Mouse (Mus musculus) CH12.LX (cell line): ENCODE measurements around the gene Eps8. TPM values are rescaled to one million over a fixed set of nuclear protein-coding genes. Genes with fewer than 3 reads are reported as not detected.

ENCODE experiments used
- DNase-seq: peaks from one replicate; pipeline ENCODE4 v3.0.0-alpha.2; 2013; ENCODE audit errors: extremely low read depth
- H3K27ac ChIP-seq: 2 replicates; pipeline ENCODE4 v1.5.1; 2012; ENCODE audit warnings: low read depth, mild to moderate bottlenecking, control low read depth, moderate library complexity; ENCODE audit not compliant: insufficient read depth
- H3K27me3 ChIP-seq: replicated peaks from 2 replicates; pipeline ENCODE3; 2012; ENCODE audit warnings: inconsistent platforms
- H3K36me3 ChIP-seq, 2 experiments: replicated peaks in 1 of 2; 2 replicates each; pipeline versions ENCODE3 to v1.6.1; 2012; ENCODE audit warnings: inconsistent platforms in 1 of 2, low read length in 1 of 2, mild to moderate bottlenecking in 1 of 2, mixed read lengths in 1 of 2, moderate library complexity in 1 of 2; ENCODE audit not compliant: control insufficient read depth in 1 of 2, insufficient read depth in 1 of 2
- H3K4me1 ChIP-seq, 2 experiments: 2 replicates each; pipeline ENCODE4 v1.6.1; 2012; ENCODE audit warnings: inconsistent platforms in 1 of 2, moderate library complexity in 1 of 2; ENCODE audit not compliant: insufficient read depth in 2 of 2, control insufficient read depth in 1 of 2
- H3K4me2 ChIP-seq: 2 replicates; pipeline ENCODE4 v1.6.1; 2012; ENCODE audit warnings: low read depth, mild to moderate bottlenecking, control low read depth; ENCODE audit not compliant: poor library complexity, insufficient read depth, severe bottlenecking
- H3K4me3 ChIP-seq, 3 experiments: fragments of 150-350 bp in 1 of 3; sonication (generic) in 1 of 3; replicated peaks in 1 of 3; 2 replicates each; pipeline versions ENCODE3 to v1.5.1; 2011 to 2012; ENCODE audit warnings: low read depth in 2 of 3, low read length in 2 of 3, mild to moderate bottlenecking in 2 of 3, moderate library complexity in 2 of 3, control low read depth in 1 of 3, improper control_type of control experiment in 1 of 3, inconsistent platforms in 1 of 3, mixed read lengths in 1 of 3; ENCODE audit not compliant: poor library complexity in 1 of 3
- H3K79me2 ChIP-seq: replicated peaks from 2 replicates; pipeline ENCODE4 v1.6.1; 2012; ENCODE audit warnings: mild to moderate bottlenecking, moderate library complexity; ENCODE audit not compliant: control insufficient read depth, poor library complexity, insufficient read depth, severe bottlenecking; ENCODE audit errors: extremely low read depth
- H3K9ac ChIP-seq: 2 replicates; pipeline ENCODE4 v1.6.1; 2012; ENCODE audit warnings: low read depth, mild to moderate bottlenecking, control low read depth, moderate library complexity; ENCODE audit not compliant: insufficient read depth
- H3K9me3 ChIP-seq: replicated peaks from 2 replicates; pipeline ENCODE3; 2012; ENCODE audit warnings: low read length, inconsistent platforms, mixed read lengths
- CHD1 ChIP-seq: IDR thresholded peaks from 2 replicates; pipeline ENCODE4 v1.6.1; 2012; ENCODE audit warnings: low read depth, low read length, improper control_type of control experiment, inconsistent platforms
- ETS1 ChIP-seq: conservative IDR thresholded peaks from 2 replicates; pipeline ENCODE4 v1.6.1; 2012; ENCODE audit warnings: low read depth, mild to moderate bottlenecking, inconsistent platforms, low read length, improper control_type of control experiment, moderate library complexity
- GABPA ChIP-seq: IDR thresholded peaks from 2 replicates; pipeline ENCODE4 v1.6.1; 2012; ENCODE audit warnings: low read depth, low read length, improper control_type of control experiment, inconsistent platforms; ENCODE audit not compliant: insufficient replicate concordance
- HCFC1 ChIP-seq: IDR thresholded peaks from 2 replicates; pipeline ENCODE4 v1.6.1; 2012; ENCODE audit warnings: low read depth, mild to moderate bottlenecking, inconsistent platforms, low read length, improper control_type of control experiment
- JUN ChIP-seq: IDR thresholded peaks from 2 replicates; pipeline ENCODE4 v1.6.1; 2011; ENCODE audit warnings: low read depth, mild to moderate bottlenecking, low read length, improper control_type of control experiment, moderate library complexity; ENCODE audit not compliant: insufficient read depth
- KAT2A ChIP-seq: IDR thresholded peaks from 2 replicates; pipeline ENCODE4 v1.6.1; 2012; ENCODE audit warnings: low read length, improper control_type of control experiment, inconsistent platforms; ENCODE audit not compliant: insufficient replicate concordance
- MEF2A ChIP-seq: IDR thresholded peaks from 2 replicates; pipeline ENCODE4 v1.6.1; 2014; ENCODE audit warnings: low read depth, mild to moderate bottlenecking, inconsistent platforms, low read length, improper control_type of control experiment, borderline replicate concordance
- POLR2A ChIP-seq: IDR thresholded peaks from 2 replicates; pipeline ENCODE4 v1.6.1; 2011; ENCODE audit warnings: low read depth, mild to moderate bottlenecking, improper control_type of control experiment, low read length
- RAD21 ChIP-seq: IDR thresholded peaks from 2 replicates; pipeline ENCODE4 v1.6.1; 2011; ENCODE audit warnings: low read depth, mild to moderate bottlenecking, low read length, improper control_type of control experiment, moderate library complexity
- TCF12 ChIP-seq: IDR thresholded peaks from 2 replicates; pipeline ENCODE4 v1.6.1; 2014; ENCODE audit warnings: low read depth, mild to moderate bottlenecking, inconsistent platforms, low read length, improper control_type of control experiment
- USF1 ChIP-seq: IDR thresholded peaks from 2 replicates; pipeline ENCODE4 v1.6.1; 2014; ENCODE audit warnings: low read depth, mild to moderate bottlenecking, inconsistent platforms, low read length, improper control_type of control experiment
- dilution Hi-C: fragments of 300-500 bp; cut with MboI; formaldehyde crosslinking; loops from 2 replicates; pipeline ENCODE4 v1.14.3; 2020; ENCODE audit warnings: low sequenced_read_pairs; ENCODE audit not compliant: extremely low pct_unique_long_range_greater_than_20kb, extremely low pct_ligation_motif_present
- in situ Hi-C: fragments of 300-500 bp; cut with MboI; formaldehyde crosslinking; loops from 3 replicates; pipeline ENCODE4 v1.14.3; 2019; ENCODE audit warnings: low sequenced_read_pairs, low pct_ligation_motif_present, low pct_unique_long_range_greater_than_20kb, mixed read lengths
- polyA plus RNA-seq: library from polyadenylated mRNA; unstranded; fragments of >175 nt; gene quantifications from 2 replicates; pipeline ENCODE4 v1.2.1, GENCODE M21; 2012; ENCODE audit warnings: low read depth; ENCODE audit not compliant: insufficient read length
- total RNA-seq, 2 experiments: library from RNA; depleted of rRNA; stranded (reverse); fragments of 300-350 nt in 1 of 2; fragments of >200 nt in 1 of 2; gene quantifications; 2 replicates each; pipeline ENCODE4 v1.2.3; 2012 to 2014

Gene Eps8
- total and polyA plus RNA-seq, 3 experiments, result 2.2 to 7.4 (median 2.2) TPM

GRCm38 (mm10) chr6:137525769-137526168 lies 128.9 kb downstream of the Eps8 start:
- no peaks in the 10 kb centered on the region for H3K27me3 ChIP-seq
- dilution Hi-C loops, result no loop called here
- in situ Hi-C loops, result no loop called here
- peaks cover 0 to 16% of the 10 kb centered on the region in 2 experiments for H3K36me3 ChIP-seq
- no peak for DNase-seq
- no peaks in the 10 kb centered on the region for H3K9me3 ChIP-seq
- no peaks in the 10 kb centered on the region for H3K4me1 ChIP-seq
- TF ChIP-seq GABPA (no peak), TCF12 (no peak), MEF2A (no peak)
- no peak overlapping the region for H3K4me3 ChIP-seq
- no peak overlapping the region for H3K4me2 ChIP-seq
- H3K9ac ChIP-seq, result no peak overlapping the region
- H3K27ac ChIP-seq, result no peak overlapping the region
- no peaks in the 10 kb centered on the region for H3K79me2 ChIP-seq

GRCm38 (mm10) chr6:137520343-137520704 lies 134.4 kb downstream of the Eps8 start:
- no peak for DNase-seq
- in situ Hi-C loops, result no loop called here
- H3K4me2 ChIP-seq, result no peak overlapping the region
- TF ChIP-seq USF1, result no peak
- no peaks in the 10 kb centered on the region for H3K27me3 ChIP-seq
- H3K79me2 ChIP-seq, result no peaks in the 10 kb centered on the region
- H3K4me1 ChIP-seq, result no peaks in the 10 kb centered on the region
- no peak overlapping the region for H3K4me3 ChIP-seq
- no peak overlapping the region for H3K9ac ChIP-seq
- peaks cover 0 to 17% of the 10 kb centered on the region in 2 experiments for H3K36me3 ChIP-seq
- no peak overlapping the region for H3K27ac ChIP-seq
- no peaks in the 10 kb centered on the region for H3K9me3 ChIP-seq
- dilution Hi-C loops, result no loop called here

- H3K27ac ChIP-seq, result no peak overlapping the region
- dilution Hi-C loops, result no loop called here
- no peaks in the 10 kb centered on the region for H3K9me3 ChIP-seq
Measured at GRCm38 (mm10) chr6:137519529-137520342, 134.9 kb downstream of the Eps8 start.

More at GRCm38 (mm10) chr6:137519529-137520342, 134.9 kb downstream of the Eps8 start:
- Histone ChIP-seq H3K9ac (no peak overlapping the region), H3K79me2 (no peaks in the 10 kb centered on the region), H3K36me3 (peaks cover 0 to 17% of the 10 kb centered on the region in 2 experiments), H3K4me2 (no peak overlapping the region), H3K27me3 (no peaks in the 10 kb centered on the region), H3K4me1 (no peaks in the 10 kb centered on the region), H3K4me3 (no peak overlapping the region)
- in situ Hi-C loops, result no loop called here
- no peak for TF ChIP-seq KAT2A
- no peak for TF ChIP-seq POLR2A
- TF ChIP-seq HCFC1, result no peak
- no peak for TF ChIP-seq JUN
- TF ChIP-seq RAD21, result no peak
- no peak for TF ChIP-seq ETS1
- no peak for TF ChIP-seq CHD1
- DNase-seq, result no peak
